Mouse (Mus musculus): ENCODE measurements around the gene Rcan3.
A peak's percentile ranks its signal among the peaks of the same experiment; 100 is the strongest.

- TF ChIP-seq GATA1 (IDR thresholded peaks at IDR 0.05; ENCODE audit: borderline replicate concordance, low read length): peak; percentile 48; the same call in 1 of the 3 replicates
- TF ChIP-seq FLI1 (IDR thresholded peaks at IDR 0.05; ENCODE audit: low read length): no peak
Measured at GRCm38 (mm10) chr4:135439904-135440522, 6.4 kb upstream of the Rcan3 start.

All from megakaryocyte, embryonic 14.5 days (primary cell).